Mouse (Mus musculus): ENCODE results near the gene Sapcd1. TPM values are rescaled to one million over a fixed set of nuclear protein-coding genes. Genes with fewer than 3 reads are reported as not detected.

The Sapcd1 gene
- total and polyA plus RNA-seq, 3 experiments, result 0.79 to 0.83 TPM; not detected in 1

GRCm38 (mm10) chr17:35029691-35030532 is 2.1 kb upstream of the Sapcd1 start:
- DNase-seq, result no peak

GRCm38 (mm10) chr17:35028315-35028714 is 499 bp upstream of the Sapcd1 start:
- DNase-seq, result no peak

DNA sequence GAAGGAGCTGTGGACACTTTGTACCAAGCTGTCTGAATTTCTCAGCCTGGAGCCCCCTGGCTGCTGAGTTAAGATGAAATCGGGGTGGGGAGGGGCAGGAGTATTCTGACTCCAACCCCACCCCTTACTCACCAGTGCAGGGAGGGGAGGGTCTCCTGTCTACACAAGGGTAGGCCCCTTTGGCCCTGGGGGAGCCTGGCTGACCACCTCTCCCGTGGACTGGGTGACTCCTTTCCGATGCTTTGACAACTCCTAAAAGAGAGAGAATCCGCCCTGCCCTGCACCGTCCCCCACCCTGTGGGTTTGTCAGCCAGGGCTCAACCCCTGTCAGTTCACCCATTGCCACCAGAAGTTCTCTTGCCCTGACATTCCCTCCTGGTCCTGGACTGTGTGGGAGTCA is 1.6 kb downstream of the Sapcd1 start:
- DNase-seq, result no peak

- no peak for DNase-seq
Measured at GRCm38 (mm10) chr17:35024691-35025488, 2.9 kb downstream of the Sapcd1 start.

DNA sequence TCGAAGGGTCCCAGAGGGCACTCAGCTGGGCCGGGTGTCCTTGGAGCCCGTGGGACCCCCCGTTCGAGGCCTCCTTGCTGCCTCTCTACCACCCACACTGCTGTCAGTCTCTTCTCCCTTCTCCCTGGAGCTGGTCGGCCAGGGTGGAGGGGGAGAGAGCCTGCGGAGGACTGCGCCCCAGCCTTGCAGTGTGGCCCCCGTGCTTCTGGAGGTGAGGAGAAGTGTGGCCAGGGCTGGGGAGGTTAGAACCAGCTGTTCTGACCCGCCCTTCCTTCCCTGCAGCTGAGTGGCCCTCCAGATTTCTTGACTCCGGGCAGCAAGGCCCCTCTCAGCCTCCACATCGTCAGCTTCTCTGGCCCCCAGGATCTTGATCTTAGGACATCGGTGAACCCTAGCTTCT is 3.6 kb downstream of the Sapcd1 start:
- no peak for DNase-seq

DNA sequence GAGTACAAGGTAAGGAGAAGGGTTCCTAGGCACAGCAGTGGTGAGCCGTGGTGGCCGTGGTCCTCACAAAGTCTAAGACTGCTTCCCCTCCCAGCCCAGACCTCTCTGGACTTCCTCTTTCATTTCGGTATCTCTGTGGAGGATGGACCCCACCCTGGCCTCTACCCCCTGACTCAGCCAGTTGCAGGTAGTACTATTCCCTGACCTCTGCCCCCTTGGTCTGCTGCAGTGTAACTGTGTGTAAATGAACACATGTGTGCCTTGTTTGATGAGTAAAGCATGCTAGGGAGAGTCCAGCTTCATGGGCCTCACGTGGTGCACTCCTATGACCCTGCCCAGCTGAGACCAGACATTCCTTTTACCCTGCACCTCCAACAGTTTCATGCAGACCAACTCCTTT is 4.1 kb downstream of the Sapcd1 start:
- DNase-seq, result no peak

DNA sequence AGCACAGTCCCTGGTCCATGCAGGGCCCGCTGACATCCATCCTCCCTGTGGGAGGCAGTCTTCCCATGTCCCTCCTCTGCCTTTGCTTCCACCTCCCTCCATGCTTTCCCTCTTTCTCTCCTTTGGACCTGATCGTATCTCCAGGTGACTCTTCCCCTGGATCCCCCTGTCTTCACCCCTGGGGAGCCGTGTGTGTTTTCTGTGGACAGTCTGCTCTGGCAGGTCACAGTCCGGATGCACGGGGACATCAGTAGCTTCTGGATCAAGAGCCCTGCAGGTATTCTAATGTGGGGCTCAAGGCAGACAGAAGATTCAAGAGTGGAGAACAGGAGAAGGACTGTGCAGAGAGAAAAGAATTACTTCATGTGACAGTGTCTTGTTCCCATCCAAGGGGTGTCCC is 4.6 kb downstream of the Sapcd1 start:
- DNase-seq, result no peak

- no peak for DNase-seq
Measured at GRCm38 (mm10) chr17:35022541-35023060, 5.2 kb downstream of the Sapcd1 start.

- DNase-seq, result no peak
Measured at GRCm38 (mm10) chr17:35021842-35022477, 5.9 kb downstream of the Sapcd1 start.

DNA sequence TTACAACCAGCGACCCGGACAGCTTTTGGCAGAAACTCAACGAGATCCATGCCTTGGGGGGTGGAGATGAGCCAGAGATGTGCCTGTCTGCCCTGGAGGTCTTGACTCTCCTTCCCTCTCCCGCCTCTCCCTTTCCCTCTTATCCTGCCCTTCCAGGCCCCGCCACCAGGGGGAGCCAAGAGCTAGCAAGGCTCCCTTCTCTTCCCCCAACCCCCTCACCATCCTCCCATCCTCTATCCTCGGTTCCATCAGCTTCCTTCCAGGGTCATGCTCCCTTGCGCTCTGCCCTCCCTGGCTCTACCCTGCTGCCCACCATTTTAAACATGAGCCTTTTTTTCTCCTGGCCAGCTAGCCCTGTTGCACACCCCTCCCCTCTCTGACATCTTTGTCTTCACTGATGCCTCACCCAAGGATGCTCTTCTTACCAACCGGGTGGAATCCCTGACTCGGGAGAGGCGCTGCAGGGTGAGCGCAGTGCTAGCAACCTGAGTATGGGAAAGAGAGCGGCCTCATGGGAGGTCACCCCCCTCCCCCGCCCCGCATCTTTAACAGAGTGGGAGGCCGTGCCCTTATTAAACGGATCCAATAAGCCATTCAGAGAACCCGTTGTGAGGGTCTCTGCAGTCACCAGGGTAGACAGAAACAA is 6.5 kb downstream of the Sapcd1 start:
- DNase-seq, result peak; percentile 87

GRCm38 (mm10) chr17:35020551-35020950 is 7.3 kb downstream of the Sapcd1 start:
- no peak for DNase-seq

DNA sequence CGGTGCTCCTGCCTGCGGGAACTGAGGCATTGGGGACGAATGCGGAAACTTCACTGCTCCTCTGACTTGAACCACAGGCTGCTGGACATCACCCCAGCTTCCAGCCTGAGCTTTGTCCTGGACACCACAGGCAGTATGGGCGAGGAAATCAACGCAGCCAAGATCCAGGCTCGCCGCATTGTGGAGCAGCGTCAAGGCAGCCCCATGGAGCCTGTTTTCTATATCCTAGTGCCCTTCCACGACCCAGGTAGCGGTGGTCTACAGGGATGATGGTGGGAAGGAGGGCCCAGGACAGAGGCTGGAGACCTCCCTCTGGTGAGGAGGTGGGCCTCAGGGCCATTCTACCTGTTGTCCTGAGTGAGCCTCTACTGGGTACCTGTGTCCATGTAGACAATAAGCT is 7.9 kb downstream of the Sapcd1 start:
- DNase-seq, result no peak

GRCm38 (mm10) chr17:35018171-35018570 is 9.6 kb downstream of the Sapcd1 start:
- no peak for DNase-seq

- DNase-seq, result no peak
Measured at GRCm38 (mm10) chr17:35017706-35018030, 10.1 kb downstream of the Sapcd1 start.

DNA sequence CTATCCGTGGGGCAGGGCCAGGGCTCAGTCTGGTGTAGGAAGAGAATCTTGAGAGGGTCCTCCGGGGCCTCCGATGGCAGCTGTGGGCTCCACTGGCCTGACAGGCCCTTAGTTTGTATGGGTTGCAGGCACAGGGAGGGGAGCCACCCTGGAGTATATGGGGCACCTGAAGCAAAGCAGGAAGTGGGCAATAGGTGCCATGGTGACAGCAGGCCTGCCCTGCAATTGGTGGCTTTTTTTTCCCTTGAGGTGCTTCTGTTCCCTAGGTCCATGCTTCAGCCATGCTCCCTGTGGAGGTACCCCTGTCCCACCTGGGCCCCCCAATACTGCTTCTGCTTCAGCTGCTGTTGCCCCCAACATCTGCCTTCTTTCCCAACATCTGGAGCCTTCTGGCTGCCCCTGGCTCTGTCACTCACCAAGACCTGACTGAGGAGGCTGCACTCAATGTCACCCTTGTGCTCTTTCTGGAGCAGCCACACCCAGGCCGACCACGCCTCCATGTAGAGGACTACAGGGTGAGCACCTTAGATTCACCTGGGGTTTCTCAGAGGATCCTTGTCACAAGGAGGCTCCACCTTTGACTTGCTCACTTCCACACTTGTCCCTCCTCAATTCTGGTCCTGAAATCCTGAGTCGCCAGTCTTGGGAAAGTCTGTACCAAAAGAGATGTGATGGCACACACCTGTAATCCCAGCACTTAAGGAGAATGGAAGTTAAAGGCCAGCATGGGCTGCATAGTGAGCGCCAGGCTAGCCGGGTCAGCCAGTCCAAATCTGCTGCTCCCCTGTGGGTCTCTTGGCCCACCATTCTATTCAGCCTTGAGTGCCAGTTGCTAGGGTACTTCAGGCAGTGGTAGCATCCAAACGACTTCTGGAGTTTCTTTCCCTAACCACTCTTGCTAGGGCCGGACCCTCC is 10.8 kb downstream of the Sapcd1 start:
- no peak for DNase-seq

DNA sequence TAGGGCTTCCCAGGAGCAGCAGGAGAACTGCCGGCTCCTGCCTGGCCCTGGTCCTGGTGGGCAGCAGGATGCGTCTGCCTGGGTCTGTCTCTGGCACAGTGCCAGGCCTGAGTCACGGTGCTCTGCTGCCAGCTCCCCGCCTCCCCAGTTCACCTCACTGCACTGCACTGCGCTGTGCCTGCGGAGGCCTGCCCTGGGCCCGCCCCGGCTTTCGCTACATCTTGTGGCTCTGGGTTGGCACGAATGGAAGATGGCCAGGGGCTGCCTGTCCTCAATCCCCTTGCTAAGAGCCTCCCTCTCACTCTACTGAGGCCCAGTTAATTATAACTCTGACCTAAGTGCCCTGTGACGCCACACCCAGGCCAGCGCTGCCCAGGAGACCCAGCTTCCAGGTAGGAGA is 11.4 kb downstream of the Sapcd1 start, which contains the start of gene Vwa7:
Gene Vwa7, plus strand, starts transcription at position 204 of the 400 bp plus-strand sequence.
- peak; percentile 73 for DNase-seq

- no peak for DNase-seq
Measured at GRCm38 (mm10) chr17:35015296-35015695, 12.5 kb downstream of the Sapcd1 start.

DNA sequence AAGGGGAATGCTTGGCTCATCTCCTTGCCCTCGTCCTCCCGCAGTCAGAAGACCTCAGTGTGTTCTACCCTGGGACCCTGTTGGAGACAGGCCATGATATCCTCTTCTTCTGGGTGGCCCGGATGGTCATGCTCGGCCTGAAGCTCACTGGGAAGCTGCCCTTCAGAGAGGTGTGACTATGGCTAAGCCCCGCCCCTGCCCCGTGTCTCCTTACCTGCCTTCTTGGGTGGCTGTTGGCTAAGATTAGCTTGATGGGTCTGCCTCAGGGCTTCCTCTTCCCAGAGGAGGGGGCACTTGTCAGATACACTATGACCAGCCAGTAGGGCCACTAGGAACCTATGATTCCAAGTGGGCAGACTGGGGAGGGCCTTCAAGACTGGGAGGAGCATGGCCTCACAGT is 14.6 kb downstream of the Sapcd1 start:
- no peak for DNase-seq

GRCm38 (mm10) chr17:35012430-35012829 is 15.4 kb downstream of the Sapcd1 start:
- DNase-seq, result no peak

GRCm38 (mm10) chr17:35011440-35011839 is 16.4 kb downstream of the Sapcd1 start:
- no peak for DNase-seq

- no peak for DNase-seq
Measured at GRCm38 (mm10) chr17:35009586-35009985, 18.2 kb downstream of the Sapcd1 start.
